Mouse (Mus musculus) cerebellum, adult 2 months (tissue): ENCODE data around the gene Inhbb.

Experiments used
- CTCF ChIP-seq: fragments of 200-500 bp; IDR thresholded peaks from 2 replicates; pipeline ENCODE4 v1.5.1; 2011; ENCODE audit warnings: low read depth, mild to moderate bottlenecking, control low read depth, low read length, moderate library complexity, borderline replicate concordance; ENCODE audit not compliant: insufficient read depth
- POLR2A ChIP-seq: fragments of 200-500 bp; IDR thresholded peaks from 2 replicates; pipeline ENCODE4 v1.6.1; 2011; ENCODE audit warnings: low read length, control low read depth, borderline replicate concordance; ENCODE audit not compliant: insufficient read depth

GRCm38 (mm10) chr1:119415151-119415550, 6.9 kb downstream of the Inhbb start:
- no peak for TF ChIP-seq CTCF
- TF ChIP-seq POLR2A = no peak
